Mouse (Mus musculus) embryo, embryonic 10.5 days (tissue): ENCODE data around the gene Tmem52b.

ENCODE experiments used
- DNase-seq: peaks from one replicate; pipeline ENCODE4 v3.0.0-alpha.2; 2015; ENCODE audit warnings: low spot score

Gene Tmem52b

DNA sequence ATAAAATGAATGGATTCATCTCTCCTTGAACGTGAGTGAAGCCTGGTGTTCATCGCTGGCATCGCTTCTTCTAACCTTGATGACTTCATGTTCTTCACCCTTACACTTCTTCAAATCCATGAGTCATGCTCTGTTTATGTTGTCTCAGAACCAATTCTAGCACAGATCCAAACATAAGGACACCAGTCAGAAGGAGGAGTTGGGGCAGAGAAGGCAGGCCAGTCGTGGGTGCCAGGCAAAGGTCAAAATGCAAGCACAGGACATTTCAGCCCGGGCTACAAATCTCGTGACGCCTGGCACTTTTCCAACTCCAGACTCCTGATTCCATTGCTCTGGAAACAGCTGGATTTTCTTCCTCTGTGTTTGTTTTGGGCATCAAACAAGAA is 20.2 kb downstream of the Tmem52b start:
- no peak for DNase-seq

DNA sequence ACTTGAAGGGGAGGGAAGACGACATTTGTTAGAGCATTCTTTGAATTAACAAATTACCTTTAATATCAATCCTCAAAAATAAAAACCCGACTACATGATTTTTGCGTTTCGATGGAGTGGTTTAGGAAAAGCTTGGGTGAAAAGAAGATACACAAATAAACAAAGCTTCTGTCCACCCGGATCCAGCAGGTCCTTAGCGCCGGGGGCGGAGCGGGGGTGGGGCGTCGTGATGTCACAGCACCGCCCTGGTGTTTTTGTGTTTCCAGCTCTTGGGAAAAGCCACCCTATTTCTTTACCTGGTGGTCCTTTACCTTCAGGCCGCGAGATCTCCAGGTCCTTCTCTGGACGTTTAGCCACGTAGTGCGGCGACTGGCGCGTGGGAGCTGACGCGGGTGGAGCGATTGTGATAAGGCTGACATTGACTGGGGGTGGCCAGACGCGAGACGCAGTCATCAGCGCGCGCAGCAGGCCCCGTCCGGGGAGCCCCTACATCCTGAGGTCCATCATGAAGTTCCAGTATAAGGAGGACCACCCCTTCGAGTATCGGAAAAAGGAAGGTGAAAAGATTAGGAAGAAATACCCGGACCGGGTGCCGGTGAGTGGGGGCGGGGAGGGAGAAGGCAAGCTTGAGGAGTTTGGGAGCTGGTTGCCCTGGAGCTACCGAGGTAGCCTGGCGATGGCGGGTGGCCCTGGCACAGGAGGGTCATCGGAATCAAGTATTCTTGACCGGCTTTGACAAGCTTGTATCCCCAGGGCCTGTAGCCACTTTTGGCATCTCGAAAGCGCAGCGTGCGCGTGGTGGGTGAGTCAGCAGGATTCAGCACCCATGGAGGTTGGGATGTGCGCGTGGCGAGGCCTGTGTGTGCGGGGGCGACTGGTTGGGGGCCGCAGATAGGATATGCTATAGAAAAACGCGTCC is 20.8 kb downstream of the Tmem52b start, which contains the start of gene Gabarapl1:
Gene Gabarapl1 (plus strand): TSS at position 219 of the 919 bp plus-strand sequence.
- peak; percentile 86 for DNase-seq

DNA sequence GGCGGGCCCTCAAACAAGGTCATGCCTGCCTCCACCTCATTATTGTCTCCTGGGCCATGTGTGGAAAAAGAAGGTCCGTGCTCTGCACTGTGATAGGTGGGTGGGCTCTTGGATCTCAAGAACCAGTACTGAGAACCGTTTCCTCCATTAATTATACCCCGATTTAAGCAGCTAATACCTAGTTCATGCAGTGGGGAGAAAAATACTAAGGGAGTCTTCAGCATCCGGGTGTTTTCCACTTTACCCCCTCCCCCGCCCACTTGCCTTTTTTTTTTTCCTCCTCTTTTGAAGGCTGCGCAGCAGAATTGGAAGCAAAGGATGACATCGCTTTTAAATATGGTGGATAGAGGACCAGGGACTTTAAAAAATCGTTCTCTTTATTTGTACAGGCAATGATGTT is 21.7 kb downstream of the Tmem52b start:
- DNase-seq = peak; percentile 55

DNA sequence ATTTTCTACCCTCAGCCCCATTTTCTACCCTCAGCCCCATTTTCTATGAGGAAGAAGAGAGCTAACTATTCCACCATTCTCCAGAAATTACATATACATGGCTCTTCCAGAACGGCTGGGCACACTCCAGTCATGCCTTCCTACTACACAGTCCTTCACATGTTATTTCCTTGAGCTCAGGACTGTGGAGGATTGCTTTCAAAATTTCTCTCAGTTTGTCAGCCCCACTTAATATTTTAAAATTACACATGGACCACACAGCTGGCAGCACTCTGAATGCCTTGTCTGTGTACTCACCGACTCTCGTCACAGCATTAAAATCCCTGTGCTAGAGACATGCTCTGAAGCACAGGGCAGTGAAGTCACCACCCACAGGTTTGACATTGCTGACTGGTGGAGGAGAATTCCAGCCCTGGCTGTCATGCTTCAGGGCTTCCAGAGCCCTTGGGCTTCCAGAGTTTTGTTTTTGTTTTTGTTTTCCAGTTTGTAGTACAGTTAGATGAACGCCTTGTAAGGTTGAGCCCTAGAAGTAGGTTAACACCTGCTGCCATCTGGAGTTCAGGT is 22.4 kb downstream of the Tmem52b start:
- no peak for DNase-seq

DNA sequence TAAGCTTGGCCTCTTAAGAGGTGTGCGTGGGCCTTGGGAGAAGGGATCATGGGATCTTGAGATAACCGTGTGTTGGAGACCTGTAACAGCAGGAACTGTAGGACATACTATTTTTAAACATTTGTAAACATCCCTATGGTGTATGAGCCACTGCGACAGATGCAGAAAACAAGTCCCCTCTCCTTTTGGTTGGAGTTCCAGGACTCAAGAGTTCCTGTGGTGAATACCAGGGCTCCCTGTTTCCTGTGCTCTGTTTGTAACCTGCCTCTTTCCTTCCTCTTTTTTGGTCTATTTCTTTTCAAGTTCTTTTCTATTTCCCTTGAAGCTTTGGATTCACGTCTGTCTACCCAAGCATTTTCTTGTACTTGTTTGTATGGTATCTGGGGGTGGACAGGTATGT is 23.4 kb downstream of the Tmem52b start:
- DNase-seq = no peak

DNA sequence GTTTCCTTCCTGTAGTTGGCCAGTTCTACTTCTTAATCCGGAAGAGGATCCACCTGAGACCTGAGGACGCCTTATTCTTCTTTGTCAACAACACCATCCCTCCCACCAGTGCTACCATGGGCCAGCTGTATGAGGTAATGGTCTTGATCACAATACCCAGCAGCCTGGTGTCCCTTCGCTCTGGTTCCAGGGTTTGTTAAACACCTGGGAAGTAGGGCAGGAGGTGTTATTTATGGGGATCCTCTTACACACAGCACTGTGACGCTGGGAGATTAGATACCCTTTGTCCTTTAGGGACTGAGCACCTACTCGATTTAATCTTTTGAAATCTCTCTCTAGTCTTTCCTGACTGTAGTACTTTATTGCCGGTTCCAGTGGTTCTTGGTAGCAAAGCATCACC is 26.2 kb downstream of the Tmem52b start:
- DNase-seq = no peak

DNA sequence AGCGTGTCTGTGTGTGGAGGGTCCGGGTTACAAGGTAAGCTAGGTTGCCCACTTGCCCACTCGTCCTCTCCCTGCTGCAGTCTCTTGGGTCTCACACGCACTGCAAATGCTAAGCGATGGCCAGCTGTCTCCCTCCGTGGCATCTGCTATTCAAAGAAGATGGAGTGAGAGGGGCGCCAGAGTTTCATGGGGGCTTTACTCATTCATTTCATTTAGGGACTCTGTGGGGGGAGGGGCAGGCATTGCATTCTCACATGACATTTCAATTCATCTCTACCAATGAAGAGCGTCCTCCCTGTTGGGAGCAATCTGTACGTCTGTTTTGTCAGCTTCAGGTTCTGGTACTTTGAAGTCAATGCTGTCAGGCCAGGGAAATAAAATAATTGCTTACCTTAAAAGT is 29.6 kb downstream of the Tmem52b start:
- no peak for DNase-seq

DNA sequence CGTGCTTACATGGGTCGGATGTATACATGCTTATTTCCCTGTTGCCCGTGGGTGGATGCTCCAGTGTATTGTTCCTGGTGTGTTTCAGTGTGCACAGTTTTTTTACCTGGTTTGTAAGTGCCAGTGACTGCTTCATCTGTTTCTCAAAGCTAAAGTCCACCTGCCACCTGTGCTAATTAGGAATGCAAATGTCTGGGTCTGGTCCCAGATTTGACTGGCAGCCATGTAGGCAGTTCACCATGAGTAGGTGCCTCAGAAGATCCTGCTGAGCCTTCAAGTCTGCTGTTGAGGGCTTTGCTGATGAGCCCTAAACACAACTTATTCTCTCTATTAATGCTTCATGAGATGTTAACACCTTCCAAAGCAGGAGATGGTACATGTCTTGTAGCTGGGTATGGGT is 30.2 kb downstream of the Tmem52b start:
- no peak for DNase-seq

DNA sequence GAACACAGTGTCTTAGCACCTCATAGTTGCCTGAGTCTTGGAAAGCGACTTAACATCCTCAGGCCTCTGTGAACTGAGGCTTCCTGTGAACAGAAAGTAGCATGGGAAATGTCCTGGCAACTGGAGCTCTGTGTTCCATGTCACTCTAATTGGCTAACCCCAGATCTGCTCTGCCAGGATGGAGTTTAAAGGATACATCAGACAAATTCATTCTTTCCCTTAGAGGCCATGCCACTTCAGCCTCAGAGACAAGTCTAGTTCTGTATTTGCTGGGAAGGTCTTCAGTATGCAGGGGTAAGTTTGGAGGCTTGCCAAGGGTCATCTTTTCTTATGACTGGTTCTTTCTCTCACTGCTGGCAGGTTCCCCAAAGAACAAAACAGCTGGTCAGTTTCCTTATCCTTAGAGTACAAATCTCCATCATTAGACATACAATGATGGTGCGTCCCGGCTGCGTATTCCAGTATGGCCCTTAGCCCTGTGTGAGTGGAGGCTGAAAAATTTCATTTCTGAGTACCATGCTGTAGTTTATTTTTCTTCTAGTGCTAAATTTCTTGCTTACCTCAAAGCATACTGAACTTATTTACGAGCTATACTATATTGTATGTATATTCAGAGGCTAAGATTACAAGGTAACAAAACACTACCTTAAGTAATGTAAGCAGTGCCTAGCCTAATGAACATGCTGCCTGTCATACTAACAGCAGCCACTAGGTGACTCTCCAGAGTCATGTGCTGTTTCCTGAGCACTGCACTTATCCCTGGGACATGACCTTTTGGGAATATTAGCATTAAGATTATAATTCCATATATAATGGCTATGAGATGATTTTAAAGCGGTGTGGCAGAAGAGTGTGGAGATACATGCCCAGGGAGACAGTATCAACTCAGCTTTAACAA is 31.6 kb downstream of the Tmem52b start:
- peak; percentile 79 for DNase-seq

DNA sequence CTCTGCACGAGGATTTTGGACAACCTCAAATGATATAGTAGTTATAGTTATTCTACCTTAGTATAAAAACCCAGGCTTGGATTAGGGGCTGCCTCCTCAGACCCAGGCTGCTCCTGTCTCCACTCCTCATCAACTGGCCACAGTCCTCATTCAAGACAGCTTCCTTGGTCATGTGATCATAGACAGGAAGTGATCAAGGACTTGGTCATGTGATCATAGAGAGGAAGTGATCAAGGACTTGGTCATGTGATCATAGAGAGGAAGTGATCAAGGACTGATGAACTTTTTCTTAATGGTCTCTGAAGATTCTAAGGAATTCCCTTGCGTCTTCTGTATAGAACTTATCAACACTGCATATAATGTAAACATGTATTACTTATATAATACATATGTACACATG is 34.9 kb downstream of the Tmem52b start:
- DNase-seq = no peak

DNA sequence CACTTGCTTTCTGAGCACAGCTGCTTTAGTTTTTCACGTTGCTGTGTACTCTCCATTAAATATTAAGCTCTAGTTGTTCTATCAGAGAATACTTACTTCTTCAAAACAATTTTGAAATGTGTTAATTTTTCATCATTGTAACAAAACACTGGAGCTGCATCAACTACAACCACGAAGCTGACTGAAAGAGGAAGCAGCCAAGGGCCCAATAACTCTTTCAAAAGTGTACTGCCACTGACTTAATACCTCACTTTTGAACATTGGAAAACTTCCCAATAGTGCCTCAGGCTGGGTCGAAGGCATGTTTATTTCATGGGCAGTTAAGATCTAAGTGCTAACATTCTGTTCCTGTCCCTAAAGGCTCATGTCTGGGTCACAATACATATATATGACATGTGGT is 35.7 kb downstream of the Tmem52b start:
- DNase-seq = no peak

DNA sequence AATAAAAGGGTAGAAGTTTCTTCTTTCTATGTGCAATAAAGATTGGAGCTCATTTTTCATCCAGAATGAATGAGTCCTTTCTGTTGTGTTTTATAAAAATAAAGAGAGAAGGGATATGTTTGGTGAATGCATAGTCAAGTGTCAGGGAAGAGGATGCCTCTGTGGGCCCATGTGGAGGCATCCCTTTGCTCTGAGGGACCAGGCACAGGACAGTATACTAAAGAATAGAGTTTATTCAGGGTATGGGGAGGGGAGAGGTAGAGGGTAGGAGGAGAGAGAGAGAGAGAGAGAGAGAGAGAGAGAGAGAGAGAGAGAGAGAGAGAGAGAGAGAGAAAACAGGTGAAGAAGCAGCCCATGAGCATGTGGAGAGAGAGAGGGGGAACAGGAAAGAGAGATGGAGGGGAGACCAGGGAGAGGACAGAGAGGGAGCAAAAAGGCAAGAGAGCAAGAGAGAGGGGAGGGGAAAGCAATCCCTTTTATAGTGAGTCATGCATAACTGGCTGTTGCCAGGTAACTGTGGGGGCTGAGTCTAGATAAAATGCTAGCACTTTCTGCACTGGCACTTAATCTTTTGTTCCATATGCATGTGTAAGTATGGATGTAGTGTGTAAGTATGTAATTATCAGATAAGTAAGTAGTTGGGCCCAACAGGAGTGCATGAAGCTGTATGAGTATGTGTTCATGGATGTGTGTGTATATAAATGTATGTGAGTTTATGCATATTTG is 45.1 kb downstream of the Tmem52b start:
- peak; percentile 51 for DNase-seq

DNA sequence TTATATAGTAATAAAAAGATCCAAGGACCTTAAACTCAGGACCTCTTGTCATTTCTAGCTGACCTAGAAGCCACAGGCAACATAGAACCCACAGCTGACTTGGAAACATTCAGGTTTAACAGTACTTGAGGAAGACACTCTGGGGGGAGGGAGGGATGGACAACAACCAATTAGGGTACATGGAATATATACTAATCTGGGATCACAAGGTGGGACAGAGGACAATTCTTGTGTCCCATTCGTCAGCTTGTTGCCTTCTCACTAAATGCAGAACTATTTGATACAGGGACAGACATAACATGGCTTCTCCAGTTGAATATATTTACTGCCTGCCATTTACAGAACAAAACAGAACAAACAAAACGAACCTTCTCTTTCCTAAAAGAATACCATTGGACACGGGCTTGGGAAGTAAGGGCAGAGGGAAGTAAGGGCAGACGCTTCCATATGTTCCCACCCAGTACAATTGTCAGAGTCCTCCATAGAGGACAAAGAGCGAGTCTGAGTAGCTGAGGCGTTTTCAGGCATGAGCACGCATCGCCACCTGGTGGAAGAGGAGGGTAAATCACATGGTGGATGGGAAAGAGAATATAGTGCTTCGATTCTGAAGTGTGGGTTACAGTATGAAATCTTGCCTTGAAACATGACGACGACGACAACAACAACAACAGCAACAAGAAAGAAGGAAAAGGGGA is 46.7 kb downstream of the Tmem52b start:
- DNase-seq = peak; percentile 89

DNA sequence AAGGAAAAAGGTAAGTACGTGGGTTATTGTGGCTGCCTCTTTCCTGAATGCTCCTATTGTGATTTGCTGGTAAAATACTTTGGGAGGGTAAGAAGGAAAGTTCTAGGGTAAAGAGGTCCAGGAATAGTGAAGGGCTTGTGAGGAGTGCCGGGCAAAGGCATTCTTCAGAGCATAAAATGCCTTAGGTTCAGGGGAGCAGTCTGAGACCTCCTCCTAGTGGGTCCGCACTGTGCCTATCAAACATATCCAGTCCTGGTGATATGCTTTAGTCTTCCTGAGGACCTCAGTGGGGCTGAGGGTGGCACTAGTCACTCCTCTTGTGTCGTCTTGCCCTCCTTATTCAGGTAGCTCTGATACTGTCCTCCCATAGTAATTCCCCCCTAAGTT is 47.3 kb downstream of the Tmem52b start:
- DNase-seq = no peak

DNA sequence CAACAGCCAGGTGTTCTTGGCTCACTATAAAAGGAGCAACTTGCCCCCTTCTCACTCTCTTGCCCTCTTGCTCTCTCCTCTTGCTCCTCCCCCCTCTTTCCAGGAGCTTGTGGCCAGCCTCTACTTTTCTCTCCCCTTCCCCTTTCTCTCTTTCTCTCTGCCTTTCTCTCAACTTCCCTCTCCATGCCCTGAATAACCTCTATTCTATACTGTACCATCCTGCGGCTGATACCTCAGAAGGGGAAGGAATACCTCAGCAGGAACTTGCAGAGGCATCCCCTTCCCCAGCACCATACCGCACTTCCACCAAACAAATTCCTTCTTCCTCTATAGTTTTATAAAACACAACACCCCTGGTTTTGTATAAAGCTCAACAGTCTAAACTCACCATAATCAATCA is 52.9 kb downstream of the Tmem52b start:
- DNase-seq = no peak
